Mouse (Mus musculus) hindlimb bud, embryonic 11.5 days (tissue): ENCODE measurements around the gene Stoml1.
"Not testable (repeated sequence)": the region's sequence is repeated elsewhere in the genome, so short reads cannot be mapped to it uniquely, and the experiment has no call there.

Source experiments
- DNase-seq: peaks from one replicate; pipeline ENCODE4 v3.0.0-alpha.2; 2012; ENCODE audit warnings: low read depth, low spot score; ENCODE audit errors: extremely low spot score

The Stoml1 gene

GRCm38 (mm10) chr9:58271551-58271950, 18.6 kb downstream of the Stoml1 start:
- not testable (repeated sequence) for DNase-seq

- no peak for DNase-seq
Observed at GRCm38 (mm10) chr9:58272068-58272541, 19.1 kb downstream of the Stoml1 start.

GRCm38 (mm10) chr9:58272855-58273254, 19.9 kb downstream of the Stoml1 start:
- no peak for DNase-seq

GRCm38 (mm10) chr9:58274101-58274604, 21.2 kb downstream of the Stoml1 start:
- DNase-seq = no peak

- no peak for DNase-seq
Observed at GRCm38 (mm10) chr9:58274626-58275025, 21.7 kb downstream of the Stoml1 start.

- no peak for DNase-seq
Observed at GRCm38 (mm10) chr9:58275115-58275774, 22.3 kb downstream of the Stoml1 start.

GRCm38 (mm10) chr9:58275797-58276196, 22.8 kb downstream of the Stoml1 start:
- no peak for DNase-seq

- no peak for DNase-seq
Observed at GRCm38 (mm10) chr9:58276346-58276745, 23.4 kb downstream of the Stoml1 start.

- DNase-seq = no peak
Observed at GRCm38 (mm10) chr9:58278313-58278712, 25.3 kb downstream of the Stoml1 start.

- DNase-seq = no peak
Observed at GRCm38 (mm10) chr9:58278821-58279723, 26.1 kb downstream of the Stoml1 start.

- no peak for DNase-seq
Observed at GRCm38 (mm10) chr9:58279780-58280179, 26.8 kb downstream of the Stoml1 start.

GRCm38 (mm10) chr9:58280259-58281109, 27.5 kb downstream of the Stoml1 start:
- DNase-seq = peak; percentile 95

GRCm38 (mm10) chr9:58281597-58281996, 28.6 kb downstream of the Stoml1 start:
- DNase-seq = no peak

GRCm38 (mm10) chr9:58283431-58283830, 30.5 kb downstream of the Stoml1 start:
- DNase-seq = no peak

GRCm38 (mm10) chr9:58289090-58289489, 36.1 kb downstream of the Stoml1 start:
- DNase-seq = no peak

- DNase-seq = no peak
Observed at GRCm38 (mm10) chr9:58289901-58290300, 36.9 kb downstream of the Stoml1 start.

GRCm38 (mm10) chr9:58294527-58294926, 41.6 kb downstream of the Stoml1 start:
- no peak for DNase-seq

GRCm38 (mm10) chr9:58295345-58295744, 42.4 kb downstream of the Stoml1 start:
- no peak for DNase-seq

GRCm38 (mm10) chr9:58295766-58296361, 42.9 kb downstream of the Stoml1 start:
- DNase-seq = no peak

- no peak for DNase-seq
Observed at GRCm38 (mm10) chr9:58297065-58297464, 44.1 kb downstream of the Stoml1 start.
